Mouse (Mus musculus) hindbrain, embryonic 11.5 days (tissue): ENCODE data around the gene Cabp4. TPM values are rescaled to one million over a fixed set of nuclear protein-coding genes. Genes with fewer than 3 reads are reported as not detected.
"Not testable (repeated sequence)": the region's sequence is repeated elsewhere in the genome, so short reads cannot be mapped to it uniquely, and the experiment has no call there.

Experiments used
- ATAC-seq: fragments of 200-750 bp; cut with Nextera tagmentation; 2 replicates; pipeline ENCODE4 v1.8.0; 2017; ENCODE audit warnings: mild to moderate bottlenecking, moderate TSS enrichment, moderate library complexity; ENCODE audit not compliant: low FRiP score
- DNase-seq: peaks from one replicate; pipeline ENCODE4 v3.0.0-alpha.2; 2015; ENCODE audit warnings: low spot score
- H3K27ac ChIP-seq: fragments of 300-500 bp; sonication (generic); 2 replicates; pipeline ENCODE4 v1.5.1; 2014; ENCODE audit warnings: mild to moderate bottlenecking, low read depth, low read length
- H3K27me3 ChIP-seq: fragments of 300-500 bp; sonication (generic); 2 replicates; pipeline ENCODE4 v1.6.1; 2014; ENCODE audit warnings: mild to moderate bottlenecking, low read length, moderate library complexity, mixed read lengths; ENCODE audit not compliant: control insufficient read depth, insufficient read depth
- H3K36me3 ChIP-seq: fragments of 300-500 bp; sonication (generic); 2 replicates; pipeline ENCODE4 v1.6.1; 2014; ENCODE audit warnings: mild to moderate bottlenecking, low read length, moderate library complexity, mixed read lengths; ENCODE audit not compliant: control insufficient read depth, insufficient read depth
- H3K4me1 ChIP-seq: fragments of 300-500 bp; sonication (generic); replicated peaks from 2 replicates; pipeline ENCODE4 v1.6.1; 2014; ENCODE audit warnings: low read length, mixed read lengths; ENCODE audit not compliant: control insufficient read depth, insufficient read depth
- H3K4me2 ChIP-seq: fragments of 300-500 bp; sonication (generic); replicated peaks from 2 replicates; pipeline ENCODE4 v1.6.1; 2014; ENCODE audit warnings: mild to moderate bottlenecking, low read depth, low read length
- H3K4me3 ChIP-seq: fragments of 300-500 bp; sonication (generic); 2 replicates; pipeline ENCODE4 v1.5.1; 2014; ENCODE audit warnings: low read depth, low read length
- H3K9ac ChIP-seq: fragments of 300-500 bp; sonication (generic); 2 replicates; pipeline ENCODE4 v1.6.1; 2014; ENCODE audit warnings: low read depth, low read length
- H3K9me3 ChIP-seq: fragments of 300-500 bp; sonication (generic); 2 replicates; pipeline ENCODE4 v1.6.1; 2016; ENCODE audit warnings: low read length; ENCODE audit not compliant: control insufficient read depth
- WGBS: fragments of 180-500 bp; shearing (Covaris S2); extraction: QIAGEN DNeasy Blood & Tissue Kit; methylation state at CpG from one replicate; pipeline ENCODE4 v1.1.7; 2014; 5-methylcytosine and 5-hydroxymethylcytosine counted together
- polyA plus RNA-seq: library from polyadenylated mRNA; unstranded; fragments of >200 nt; fragmentation: Nextera tagmentation; extraction: Ambion mirVana; gene quantifications from 2 replicates; pipeline ENCODE4 v1.2.1, GENCODE M21; 2014

Cabp4 gene
- polyA plus RNA-seq, 1 experiment from 2014 or later = not detected

DNA sequence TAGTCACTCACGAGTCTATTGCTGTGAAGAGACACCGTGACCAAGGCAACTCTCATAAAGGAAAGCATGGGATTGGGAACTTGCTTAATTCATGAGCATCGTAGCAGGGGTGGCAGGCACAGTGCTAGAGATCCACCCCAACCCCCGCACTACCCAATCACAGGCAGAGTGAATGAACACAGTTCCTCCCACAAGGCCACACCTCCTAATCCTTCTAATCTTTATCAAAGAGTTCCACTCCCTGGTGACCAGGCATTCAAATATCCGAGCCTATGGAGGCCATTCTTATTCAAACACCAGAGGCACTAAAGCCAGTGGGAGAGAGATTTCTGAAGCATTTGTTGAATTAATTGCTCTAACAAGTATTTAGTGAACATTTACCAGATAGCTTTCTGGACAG lies 2.1 kb upstream of the Cabp4 start:
- Histone ChIP-seq H3K9me3 (no peaks in the 10 kb centered on the region), H3K27me3 (no peaks in the 10 kb centered on the region), H3K36me3 (0 out of 2 replicates have a peak, but pooled peaks cover 2% of the 10 kb centered on the region), H3K4me2 (no peak overlapping the region), H3K4me3 (no peak overlapping the region), H3K9ac (no peak overlapping the region), H3K27ac (no peak overlapping the region), H3K4me1 (peaks cover 8% of the 10 kb centered on the region)
- 91% methylated on average over 5 of the region's 5 CpGs for whole genome bisulfite sequencing
- DNase-seq (no peak), ATAC-seq (no peak)

DNA sequence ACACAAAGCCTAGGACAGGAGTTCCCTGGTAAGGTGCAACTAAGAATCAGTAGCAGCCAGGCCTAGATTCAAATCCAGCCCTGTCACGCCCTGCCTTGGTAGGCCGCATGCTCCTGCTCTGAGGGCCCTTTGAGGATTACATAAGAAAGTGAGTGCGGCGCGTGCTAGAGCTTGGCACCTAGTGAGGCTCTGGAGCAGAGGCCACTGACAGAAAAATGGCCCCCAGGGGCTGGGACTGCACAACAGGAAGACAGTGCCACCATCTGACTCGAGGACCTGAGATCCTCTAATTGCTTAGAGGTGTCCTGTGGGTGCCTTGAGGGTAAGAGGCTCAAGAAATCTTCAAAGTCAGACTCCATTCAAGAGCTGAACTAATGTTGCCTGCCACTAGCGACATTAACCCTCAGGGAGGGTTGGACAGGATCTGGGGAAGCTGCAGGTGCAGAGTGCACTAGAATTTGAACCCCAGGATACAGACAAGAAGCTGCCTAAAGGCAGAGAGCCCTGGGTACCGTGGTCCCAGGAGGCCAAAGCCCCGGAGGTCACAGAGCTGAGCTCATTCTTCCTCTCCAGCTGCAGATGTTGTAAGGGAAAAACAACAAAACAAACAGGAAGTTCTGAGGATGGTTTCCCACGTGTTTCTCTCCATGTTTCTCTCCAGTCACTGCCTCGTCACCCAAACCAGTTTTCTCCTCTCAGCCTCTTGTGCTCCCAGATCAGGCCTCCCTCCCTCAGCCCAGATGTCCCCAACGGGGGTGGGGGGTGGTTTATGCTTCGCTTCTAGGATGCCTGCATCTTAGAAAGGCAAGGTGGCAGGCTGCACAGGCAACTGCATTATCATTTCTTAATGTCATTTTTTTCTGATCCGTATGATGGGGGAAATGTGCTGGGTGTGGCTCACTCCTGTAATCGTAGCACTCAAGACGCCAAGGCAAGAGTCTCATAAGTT lies 991 bp upstream of the Cabp4 start:
- Histone ChIP-seq H3K4me3 (no peak overlapping the region), H3K9me3 (no peaks in the 10 kb centered on the region), H3K36me3 (no peaks in the 10 kb centered on the region), H3K4me1 (peaks cover 8% of the 10 kb centered on the region), H3K27ac (no peak overlapping the region), H3K9ac (no peak overlapping the region), H3K4me2 (no peak overlapping the region), H3K27me3 (no peaks in the 10 kb centered on the region)
- ATAC-seq (no peak), DNase-seq (no peak)
- 83% methylated on average over 16 of the region's 16 CpGs for WGBS

DNA sequence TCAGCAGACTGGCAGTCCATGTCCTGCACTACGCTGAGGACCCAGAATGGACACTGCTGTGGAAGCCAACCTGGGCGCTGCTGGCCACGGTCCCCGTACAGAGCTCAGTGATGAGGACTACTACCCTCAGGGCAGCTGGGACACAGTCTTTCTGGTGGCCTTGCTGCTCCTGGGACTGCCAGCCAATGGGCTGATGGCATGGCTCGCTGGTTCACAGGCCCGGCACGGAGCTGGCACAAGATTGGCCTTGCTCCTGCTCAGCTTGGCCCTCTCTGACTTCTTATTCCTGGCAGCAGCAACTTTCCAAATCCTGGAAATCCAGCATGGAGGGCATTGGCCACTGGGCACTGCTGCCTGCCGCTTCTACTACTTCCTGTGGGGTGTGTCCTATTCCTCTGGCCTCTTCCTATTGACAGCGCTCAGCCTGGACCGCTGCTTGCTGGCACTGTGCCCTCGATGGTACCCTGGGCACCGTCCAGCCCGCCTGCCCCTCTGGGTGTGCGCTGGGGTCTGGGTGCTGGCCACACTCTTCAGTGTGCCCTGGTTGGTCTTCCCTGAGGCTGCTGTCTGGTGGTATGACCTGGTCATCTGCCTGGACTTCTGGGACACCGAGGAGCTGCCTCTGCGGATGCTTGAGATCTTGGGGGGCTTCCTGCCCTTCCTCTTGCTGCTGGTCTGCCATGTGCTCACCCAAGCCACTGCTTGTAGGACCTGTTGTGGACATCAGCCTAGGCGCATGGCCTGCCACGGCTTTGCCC lies 1.2 kb downstream of the Cabp4 start:
- DNase-seq (no peak), ATAC-seq (no peak)
- H3K9ac ChIP-seq = no peak overlapping the region
- no peaks in the 10 kb centered on the region for H3K4me1 ChIP-seq
- H3K36me3 ChIP-seq = no peaks in the 10 kb centered on the region
- no peak overlapping the region for H3K4me3 ChIP-seq
- no peak overlapping the region for H3K27ac ChIP-seq
- no peaks in the 10 kb centered on the region for H3K27me3 ChIP-seq
- no peaks in the 10 kb centered on the region for H3K9me3 ChIP-seq
- WGBS = 88% methylated on average over 18 of the region's 18 CpGs
- H3K4me2 ChIP-seq = no peak overlapping the region

DNA sequence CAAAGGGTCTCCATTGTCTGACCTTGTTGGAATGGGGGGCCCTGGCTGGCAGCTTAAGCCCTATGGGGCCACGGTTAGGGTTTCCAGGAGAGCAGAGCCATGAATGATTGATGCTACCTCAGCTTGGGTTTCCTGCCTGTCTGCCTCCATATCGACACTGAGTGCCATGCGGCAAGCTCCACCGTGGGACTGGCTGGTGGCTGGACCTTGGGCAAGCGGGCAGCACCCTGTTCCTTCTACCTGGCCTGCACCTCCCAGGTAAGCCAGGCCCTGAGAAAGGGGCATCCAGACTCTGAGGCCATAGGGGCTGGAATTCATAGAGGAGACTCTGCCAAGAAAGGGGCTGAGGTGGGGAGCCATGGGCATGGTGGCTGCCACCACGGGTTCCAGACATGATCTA lies 3.7 kb downstream of the Cabp4 start:
- Histone ChIP-seq H3K4me2 (no peak overlapping the region), H3K27ac (no peak overlapping the region), H3K4me3 (no peak overlapping the region), H3K9me3 (no peaks in the 10 kb centered on the region), H3K36me3 (no peaks in the 10 kb centered on the region), H3K9ac (no peak overlapping the region), H3K4me1 (no peaks in the 10 kb centered on the region), H3K27me3 (no peaks in the 10 kb centered on the region)
- no peak for ATAC-seq
- WGBS = 82% methylated on average over 6 of the region's 6 CpGs
- no peak for DNase-seq

DNA sequence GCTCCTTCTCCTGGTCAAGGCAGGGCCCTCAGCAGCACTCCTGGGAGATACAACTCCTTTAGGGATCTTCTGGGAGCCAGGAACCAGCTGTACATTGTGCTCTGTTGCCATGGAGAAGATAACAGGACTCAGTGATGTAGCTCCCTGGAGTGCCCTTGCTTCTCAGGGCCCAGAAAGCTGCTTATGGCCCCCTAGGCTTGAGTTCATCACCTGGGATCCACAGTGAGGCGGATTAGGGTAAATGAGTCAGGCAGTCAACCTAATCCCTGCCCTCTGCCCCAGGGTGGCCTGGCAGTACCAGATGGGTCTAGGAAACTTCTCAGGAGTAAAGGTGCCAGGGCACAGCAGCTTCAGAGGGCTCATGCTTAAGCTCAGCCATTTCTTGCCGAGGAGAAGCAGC lies 4.4 kb downstream of the Cabp4 start, which contains the start of gene Gpr152:
TSS of gene Gpr152 (plus strand) at position 342 of the 400 bp plus-strand sequence.
- Histone ChIP-seq H3K4me1 (no peaks in the 10 kb centered on the region), H3K9me3 (no peaks in the 10 kb centered on the region), H3K9ac (0 out of 2 replicates have a peak within 1 kb of the TSS, but pooled peaks have one; percentile 4), H3K4me3 (no peak within 1 kb of the TSS), H3K27ac (no peak within 1 kb of the TSS), H3K27me3 (no peaks in the 10 kb centered on the region), H3K36me3 (no peaks in the 10 kb centered on the region), H3K4me2 (no peak within 1 kb of the TSS)
- DNase-seq (no peak), ATAC-seq (no peak)
- WGBS = 81% methylated on average over 2 of the region's 2 CpGs

DNA sequence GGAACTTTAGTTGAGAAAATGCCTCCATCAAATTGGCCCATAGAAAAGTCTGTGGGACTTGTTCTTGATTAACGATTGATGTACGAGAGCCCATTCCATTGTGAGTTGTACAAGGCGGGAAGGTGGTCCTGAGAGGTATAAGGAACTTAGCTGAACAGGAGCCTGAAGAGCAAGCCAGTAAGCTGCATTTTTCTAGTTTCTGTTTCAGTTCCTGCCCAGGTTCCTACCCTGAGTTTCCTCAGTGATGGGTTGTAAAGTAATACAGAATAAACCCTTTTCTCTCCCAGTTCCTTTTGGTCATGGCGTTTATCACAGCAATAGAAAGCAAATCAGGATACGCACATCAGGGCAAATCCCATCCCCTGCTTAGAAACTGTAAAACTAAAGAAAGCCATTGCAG lies 5.9 kb downstream of the Cabp4 start:
- no peak for ATAC-seq
- Histone ChIP-seq H3K27ac (no peak overlapping the region), H3K36me3 (no peaks in the 10 kb centered on the region), H3K9ac (no peak overlapping the region), H3K4me1 (no peaks in the 10 kb centered on the region), H3K27me3 (no peaks in the 10 kb centered on the region), H3K9me3 (no peaks in the 10 kb centered on the region), H3K4me3 (no peak overlapping the region), H3K4me2 (no peak overlapping the region)
- WGBS = 83% methylated on average over 5 of the region's 5 CpGs
- no peak for DNase-seq

DNA sequence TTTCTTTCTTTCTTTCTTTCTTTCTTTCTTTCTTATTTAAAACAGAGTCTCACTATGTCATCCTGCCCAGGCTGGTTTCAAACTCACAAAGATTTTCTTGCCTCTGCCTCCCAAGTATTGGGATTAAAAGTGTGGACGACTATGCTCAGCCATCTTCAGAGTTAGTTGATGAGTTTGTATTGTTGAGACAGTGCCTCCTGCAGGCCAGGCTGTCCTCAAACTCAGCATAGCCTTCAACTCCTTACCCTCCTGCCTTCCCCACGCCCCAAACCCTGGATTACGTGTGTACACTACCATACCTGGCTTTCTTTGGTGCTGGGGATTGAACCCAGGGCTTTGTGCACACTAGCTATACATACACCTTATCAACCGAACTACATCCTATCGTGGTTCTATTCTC lies 7.4 kb downstream of the Cabp4 start:
- DNase-seq (no peak), ATAC-seq (no peak)
- Histone ChIP-seq H3K27me3 (no peaks in the 10 kb centered on the region), H3K36me3 (peaks cover 3% of the 10 kb centered on the region; the same call in 1 of the 2 replicates), H3K9me3 (no peaks in the 10 kb centered on the region), H3K9ac (no peak overlapping the region), H3K4me3 (no peak overlapping the region), H3K4me2 (no peak overlapping the region), H3K27ac (no peak overlapping the region), H3K4me1 (no peaks in the 10 kb centered on the region)
- 76% methylated on average over 5 of the region's 5 CpGs for WGBS

DNA sequence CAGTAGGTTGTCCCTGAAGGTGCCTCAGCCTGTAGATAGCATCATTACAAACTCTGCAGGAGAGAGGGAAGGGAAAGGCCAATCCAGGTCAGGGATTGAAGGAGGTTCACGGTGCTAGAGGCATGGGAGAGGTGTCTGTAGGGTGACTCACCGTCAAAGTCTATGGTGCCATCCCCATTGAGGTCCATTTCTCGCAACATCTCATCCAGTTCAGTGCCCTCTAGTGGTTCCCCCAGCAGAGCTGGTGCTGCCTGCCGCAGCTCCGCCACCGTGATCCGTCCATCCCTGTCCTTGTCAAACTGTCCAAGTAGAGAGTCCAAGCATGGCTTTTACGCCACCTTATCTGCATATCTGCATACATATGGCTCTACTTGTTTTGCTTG lies 7.9 kb downstream of the Cabp4 start:
- not testable (repeated sequence) for H3K9me3 ChIP-seq, H3K4me1 ChIP-seq, H3K4me2 ChIP-seq, ATAC-seq, H3K4me3 ChIP-seq, H3K27ac ChIP-seq, DNase-seq, H3K27me3 ChIP-seq, H3K9ac ChIP-seq, H3K36me3 ChIP-seq
- WGBS = 25% methylated on average over 8 of the region's 8 CpGs
